Mouse (Mus musculus) heart, embryonic 11.5 days (tissue): Measurements from ENCODE around the gene Eif2a. TPM values are rescaled to one million over a fixed set of nuclear protein-coding genes. Genes with fewer than 3 reads are reported as not detected.

ENCODE experiments used
- ATAC-seq: fragments of 200-750 bp; cut with Nextera tagmentation; replicated peaks from 2 replicates; pipeline ENCODE4 v1.8.0; 2017; ENCODE audit warnings: moderate library complexity; ENCODE audit not compliant: insufficient number of reproducible peaks, low FRiP score, low TSS enrichment
- H3K27ac ChIP-seq: fragments of 300-500 bp; sonication (generic); 2 replicates; pipeline ENCODE4 v1.5.1; 2014; ENCODE audit warnings: mild to moderate bottlenecking, low read depth, low read length
- H3K27me3 ChIP-seq: fragments of 300-500 bp; sonication (generic); 2 replicates; pipeline ENCODE4 v1.6.1; 2014; ENCODE audit warnings: mild to moderate bottlenecking, low read length, mixed read lengths; ENCODE audit not compliant: control insufficient read depth, insufficient read depth
- H3K36me3 ChIP-seq: fragments of 300-500 bp; sonication (generic); 2 replicates; pipeline ENCODE4 v1.6.1; 2014; ENCODE audit warnings: mild to moderate bottlenecking, low read length, moderate library complexity, mixed read lengths; ENCODE audit not compliant: control insufficient read depth, insufficient read depth
- H3K4me1 ChIP-seq: fragments of 300-500 bp; sonication (generic); 2 replicates; pipeline ENCODE4 v1.6.1; 2014; ENCODE audit warnings: low read length; ENCODE audit not compliant: control insufficient read depth, insufficient read depth
- H3K4me2 ChIP-seq: fragments of 300-500 bp; sonication (generic); 2 replicates; pipeline ENCODE4 v1.6.1; 2014; ENCODE audit warnings: mild to moderate bottlenecking, moderate library complexity
- H3K4me3 ChIP-seq: fragments of 300-500 bp; sonication (generic); 2 replicates; pipeline ENCODE4 v1.5.1; 2014; ENCODE audit warnings: low read depth, low read length
- H3K9ac ChIP-seq: fragments of 300-500 bp; sonication (generic); 2 replicates; pipeline ENCODE4 v1.6.1; 2014; ENCODE audit warnings: mild to moderate bottlenecking, low read depth, low read length, moderate library complexity
- H3K9me3 ChIP-seq: fragments of 300-500 bp; sonication (generic); replicated peaks from 2 replicates; pipeline ENCODE4 v1.6.1; 2016; ENCODE audit warnings: low read length; ENCODE audit not compliant: control insufficient read depth
- WGBS: fragments of 180-500 bp; shearing (Covaris S2); extraction: QIAGEN DNeasy Blood & Tissue Kit; methylation state at CpG from one replicate; pipeline ENCODE4 v1.1.7; 2014; ENCODE audit not compliant: insufficient replicate concordance; 5-methylcytosine and 5-hydroxymethylcytosine counted together
- polyA plus RNA-seq: library from polyadenylated mRNA; unstranded; fragments of >200 nt; fragmentation: Nextera tagmentation; extraction: Ambion mirVana; gene quantifications from 2 replicates; pipeline ENCODE4 v1.2.1, GENCODE M21; 2014

The Eif2a gene
- polyA plus RNA-seq, 1 experiment from 2014 or later: 44.0 TPM

- Histone ChIP-seq H3K9me3 (no peaks in the 10 kb centered on the region), H3K9ac (no peak overlapping the region), H3K36me3 (peaks cover 16% of the 10 kb centered on the region), H3K4me2 (no peak overlapping the region), H3K4me1 (no peaks in the 10 kb centered on the region), H3K27ac (no peak overlapping the region), H3K27me3 (no peaks in the 10 kb centered on the region), H3K4me3 (no peak overlapping the region)
- WGBS: 88% methylated on average over 3 of the region's 3 CpGs
- ATAC-seq: no peak
Observed at GRCm38 (mm10) chr3:58536573-58536972, 11.0 kb downstream of the Eif2a start.

GRCm38 (mm10) chr3:58552001-58552811 is 26.6 kb downstream of the Eif2a start:
- peaks cover 14% of the 10 kb centered on the region for H3K36me3 ChIP-seq
- H3K4me2 ChIP-seq: no peak overlapping the region
- no peaks in the 10 kb centered on the region for H3K27me3 ChIP-seq
- 64% methylated on average over 1 of the region's 1 CpGs for WGBS
- ATAC-seq: no peak
- no peaks in the 10 kb centered on the region for H3K4me1 ChIP-seq
- H3K9me3 ChIP-seq: no peaks in the 10 kb centered on the region
- H3K9ac ChIP-seq: no peak overlapping the region
- no peak overlapping the region for H3K4me3 ChIP-seq
- no peak overlapping the region for H3K27ac ChIP-seq

- 79% methylated on average over 7 of the region's 7 CpGs for WGBS
- no peaks in the 10 kb centered on the region for H3K27me3 ChIP-seq
- H3K4me2 ChIP-seq: no peak overlapping the region
- H3K9me3 ChIP-seq: no peaks in the 10 kb centered on the region
- H3K4me1 ChIP-seq: no peaks in the 10 kb centered on the region
- no peak overlapping the region for H3K9ac ChIP-seq
- no peak overlapping the region for H3K4me3 ChIP-seq
- H3K36me3 ChIP-seq: peaks cover 6% of the 10 kb centered on the region; the same call in 1 of the 2 replicates
- no peak for ATAC-seq
- no peak overlapping the region for H3K27ac ChIP-seq
Observed at GRCm38 (mm10) chr3:58556649-58557048, 31.0 kb downstream of the Eif2a start.

GRCm38 (mm10) chr3:58559887-58560286 is 34.3 kb downstream of the Eif2a start:
- ATAC-seq: no peak
- Histone ChIP-seq H3K9me3 (no peaks in the 10 kb centered on the region), H3K4me3 (no peak overlapping the region), H3K9ac (no peak overlapping the region), H3K36me3 (peaks cover 3% of the 10 kb centered on the region; the same call in 1 of the 2 replicates), H3K4me1 (no peaks in the 10 kb centered on the region), H3K27me3 (no peaks in the 10 kb centered on the region), H3K27ac (no peak overlapping the region), H3K4me2 (no peak overlapping the region)
- WGBS: 48% methylated on average over 2 of the region's 2 CpGs

- Histone ChIP-seq H3K4me1 (no peaks in the 10 kb centered on the region), H3K4me3 (no peak overlapping the region), H3K27me3 (no peaks in the 10 kb centered on the region), H3K36me3 (no peaks in the 10 kb centered on the region; the same call in 1 of the 2 replicates), H3K27ac (no peak overlapping the region), H3K9ac (no peak overlapping the region), H3K4me2 (no peak overlapping the region), H3K9me3 (no peaks in the 10 kb centered on the region)
- no peak for ATAC-seq
- whole genome bisulfite sequencing: 45% methylated on average over 2 of the region's 2 CpGs
Observed at GRCm38 (mm10) chr3:58561437-58561836, 35.8 kb downstream of the Eif2a start.

- 85% methylated on average over 3 of the region's 3 CpGs for WGBS
- H3K4me3 ChIP-seq: no peak overlapping the region
Observed at GRCm38 (mm10) chr3:58570821-58571220, 45.2 kb downstream of the Eif2a start.

GRCm38 (mm10) chr3:58576137-58577066 is 50.8 kb downstream of the Eif2a start, which contains the start of gene Selenot:
Gene Selenot (plus strand): TSS chr3:58576636.
- H3K27ac ChIP-seq: peak within 1 kb of the TSS; percentile 99
- H3K9ac ChIP-seq: peak within 1 kb of the TSS; percentile 100
- peak within 1 kb of the TSS; percentile 71 for H3K4me2 ChIP-seq
- H3K36me3 ChIP-seq: peaks cover 4% of the 10 kb centered on the region
- ATAC-seq: peak; percentile 92
- peak within 1 kb of the TSS; percentile 98 for H3K4me3 ChIP-seq
- H3K27me3 ChIP-seq: no peaks in the 10 kb centered on the region
- H3K4me1 ChIP-seq: peaks cover 2% of the 10 kb centered on the region; the same call in 1 of the 2 replicates
- H3K9me3 ChIP-seq: no peaks in the 10 kb centered on the region
- WGBS: 2% methylated on average over 59 of the region's 59 CpGs

More at GRCm38 (mm10) chr3:58570821-58571220, 45.2 kb downstream of the Eif2a start:
- Histone ChIP-seq H3K9me3 (no peaks in the 10 kb centered on the region), H3K27me3 (no peaks in the 10 kb centered on the region), H3K9ac (no peak overlapping the region), H3K4me2 (no peak overlapping the region), H3K27ac (no peak overlapping the region), H3K4me1 (no peaks in the 10 kb centered on the region), H3K36me3 (no peaks in the 10 kb centered on the region)
- ATAC-seq: no peak

- H3K4me1 ChIP-seq: peaks cover 7% of the 10 kb centered on the region
- peaks cover 4% of the 10 kb centered on the region for H3K36me3 ChIP-seq
- peak overlapping the region; percentile 100 for H3K9ac ChIP-seq
- peak overlapping the region; percentile 71 for H3K4me2 ChIP-seq
- H3K27ac ChIP-seq: peak overlapping the region; percentile 99
- H3K4me3 ChIP-seq: peak overlapping the region; percentile 98
- under 1% methylated on average over 35 of the region's 36 CpGs for WGBS
- ATAC-seq: peak; percentile 72
- no peaks in the 10 kb centered on the region for H3K9me3 ChIP-seq
- no peaks in the 10 kb centered on the region for H3K27me3 ChIP-seq
Observed at GRCm38 (mm10) chr3:58577067-58577503, 51.5 kb downstream of the Eif2a start.
